ENCODE assay signal across 12 mouse cellular contexts in genomic region chr9:71276149-71276721, GRCm38 (mm10).
A peak's percentile ranks its signal among the peaks of the same experiment; 100 is the strongest.
DNase-seq lines count a peak whose midpoint lies in the region; ATAC-seq and TF ChIP-seq lines count a peak whose summit lies in the region.
"Had no signal": no experiment of that assay in that cellular context is flagged by ENCODE, and none has a peak within 500 bp of the region (broad histone marks: within the 10 kb centered on the region; RNA-seq: fewer than 3 reads in every experiment).

No protein-coding gene starts in this region.

- no peak overlapping the region for H3K4me2 ChIP-seq in hindbrain, embryonic 11.5 days (replicated peaks; ENCODE audit: low read depth, low read length)
- H3K4me2 ChIP-seq in hindbrain, embryonic 13.5 days, result no peak overlapping the region
- H3K4me2 ChIP-seq: liver, embryonic 11.5 days had no signal

- H3K4me3 ChIP-seq in hindbrain, embryonic 11.5 days (ENCODE audit: low read depth, low read length), result no peak overlapping the region
- no peak overlapping the region for H3K4me3 ChIP-seq in hindbrain, embryonic 13.5 days
- no peak overlapping the region for H3K4me3 ChIP-seq in limb, embryonic 10.5 days

- H3K4me1 ChIP-seq in hindbrain, embryonic 11.5 days (replicated peaks; ENCODE audit: control insufficient read depth, insufficient read depth, low read length), result no peaks in the 10 kb centered on the region
- 0 out of 2 replicates have a peak, but pooled peaks cover 5% of the 10 kb centered on the region for H3K4me1 ChIP-seq in hindbrain, embryonic 13.5 days (replicated peaks)
- H3K4me1 ChIP-seq in limb, embryonic 10.5 days, result peaks cover 7% of the 10 kb centered on the region

- H3K36me3 ChIP-seq in hindbrain, embryonic 11.5 days (ENCODE audit: control insufficient read depth, insufficient read depth, low read length), result no peaks in the 10 kb centered on the region
- H3K36me3 ChIP-seq in hindbrain, embryonic 13.5 days, result no peaks in the 10 kb centered on the region
- no peaks in the 10 kb centered on the region for H3K36me3 ChIP-seq in limb, embryonic 10.5 days

- TF ChIP-seq CTCF in brain, embryonic 14.5 days (IDR thresholded peaks at IDR 0.05; ENCODE audit: borderline replicate concordance, extremely low read depth, insufficient read depth, insufficient read length), result no peak

- TF ChIP-seq POLR2A in brain, embryonic 14.5 days (IDR thresholded peaks at IDR 0.05; ENCODE audit: borderline replicate concordance, extremely low read depth, insufficient read depth, insufficient read length, poor library complexity, severe bottlenecking), result no peak

- DNase-seq in hindbrain, embryonic 11.5 days (ENCODE audit: low spot score), result peak; percentile 6
- peak; percentile 28 for DNase-seq in brain, embryonic 14.5 days (ENCODE audit: low read depth)
- DNase-seq in cerebellum, postnatal 10 days, result peak; percentile 65 to 71
- DNase-seq in limb, embryonic 10.5 days (ENCODE audit: low spot score), result no peak
- no peak for DNase-seq in thymus, postnatal 0 days (ENCODE audit: low spot score)
- no peak for DNase-seq in spleen, postnatal 10 days (ENCODE audit: low spot score in 2 of 2)
- DNase-seq in kidney, postnatal 25 days, result no peak
- DNase-seq: gastrocnemius, postnatal 36 days; thymus, postnatal 36 days had no signal

- no peaks in the 10 kb centered on the region for H3K9me3 ChIP-seq in hindbrain, embryonic 11.5 days (ENCODE audit: control insufficient read depth, low read length)
- no peaks in the 10 kb centered on the region for H3K9me3 ChIP-seq in hindbrain, embryonic 13.5 days
- no peaks in the 10 kb centered on the region for H3K9me3 ChIP-seq in limb, embryonic 10.5 days (replicated peaks)

- H3K27ac ChIP-seq in hindbrain, embryonic 11.5 days (ENCODE audit: low read depth, low read length), result no peak overlapping the region
- no peak overlapping the region for H3K27ac ChIP-seq in hindbrain, embryonic 13.5 days
- H3K27ac ChIP-seq in limb, embryonic 10.5 days, result peak overlapping the region; percentile 16; the same call in 1 of the 2 replicates

- H3K27me3 ChIP-seq in hindbrain, embryonic 11.5 days (ENCODE audit: control insufficient read depth, insufficient read depth, low read length), result no peaks in the 10 kb centered on the region
- no peaks in the 10 kb centered on the region for H3K27me3 ChIP-seq in hindbrain, embryonic 13.5 days
- no peaks in the 10 kb centered on the region for H3K27me3 ChIP-seq in limb, embryonic 10.5 days (ENCODE audit: low read depth, poor library complexity, severe bottlenecking)
- H3K27me3 ChIP-seq: CH12.LX had no signal

- ATAC-seq in hindbrain, embryonic 11.5 days (ENCODE audit: low FRiP score), result no peak
- no peak for ATAC-seq in hindbrain, embryonic 13.5 days (ENCODE audit: low FRiP score)

- H3K9ac ChIP-seq in hindbrain, embryonic 11.5 days (ENCODE audit: low read depth, low read length), result no peak overlapping the region
- H3K9ac ChIP-seq in hindbrain, embryonic 13.5 days, result no peak overlapping the region

- 57% methylated on average over 14 of the region's 14 CpGs for WGBS in hindbrain, embryonic 11.5 days
- WGBS in hindbrain, embryonic 13.5 days, result 58% methylated on average over 14 of the region's 14 CpGs
- WGBS in limb, embryonic 10.5 days, result 76% methylated on average over 14 of the region's 14 CpGs

Comparison
In these comparisons a context has a peak if more than half of its experiments do, and no peak if none do; other contexts are left out.
1. DNase-seq: peak in hindbrain, embryonic 11.5 days (single experiment), brain, embryonic 14.5 days (single experiment) and cerebellum, postnatal 10 days (2 of 2); none in limb, embryonic 10.5 days (single experiment), thymus, postnatal 0 days (single experiment), spleen, postnatal 10 days (0 of 2) and kidney, postnatal 25 days (0 of 2).